Mouse (Mus musculus): ENCODE measurements around the gene Fxyd7.

DNA sequence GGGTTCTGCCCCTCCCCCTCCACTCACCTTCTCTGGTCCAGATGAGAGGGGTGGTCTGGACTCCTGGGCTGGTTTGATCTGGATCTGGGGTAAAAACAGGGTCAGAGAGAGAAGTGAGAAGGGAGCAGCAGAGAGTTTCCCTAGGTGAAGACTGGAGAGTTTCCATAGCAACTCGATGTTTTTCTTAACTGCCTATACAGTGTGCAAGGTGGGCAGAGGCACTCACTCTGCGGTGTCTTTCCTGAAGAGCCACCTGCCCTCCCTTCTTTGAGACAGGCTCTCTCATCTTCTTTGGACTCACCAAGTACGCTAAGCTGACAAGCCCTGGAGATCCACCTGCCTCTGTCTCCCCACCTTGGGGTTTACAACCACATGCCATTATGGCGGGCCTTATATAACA lies 12.3 kb downstream of the Fxyd7 start:
- TF ChIP-seq FLI1 (IDR thresholded peaks at IDR 0.05; ENCODE audit: low read length) (no peak), GATA1 (IDR thresholded peaks at IDR 0.05; ENCODE audit: borderline replicate concordance, low read length) (no peak)
